Mouse (Mus musculus) heart, postnatal 0 days (tissue): ENCODE measurements at regions not wholly inside any gene's neighbourhood (a gene's known extent, or its start where the extent isn't known, plus 50 kb on each side); places are given as distances from the start of the nearest gene placed in this dataset.

Experiments used
- CTCF ChIP-seq: IDR thresholded peaks from 2 replicates; pipeline ENCODE4 v1.5.1; 2016; ENCODE audit warnings: antibody characterized with exemption, control low read depth, low read depth
- EP300 ChIP-seq: IDR thresholded peaks from 2 replicates; pipeline ENCODE4 v1.6.1; 2016; ENCODE audit warnings: antibody characterized with exemption, low read depth

- TF ChIP-seq CTCF (no peak), EP300 (no peak)
Observed at GRCm38 (mm10) chr16:57915451-57915850, 160.9 kb upstream of the Col8a1 start.
